Mouse (Mus musculus): ENCODE measurements around the gene Rab36. TPM values are rescaled to one million over a fixed set of nuclear protein-coding genes. Genes with fewer than 3 reads are reported as not detected.

Gene Rab36
- polyA plus RNA-seq, 1 experiment from 2014 or later, result 8.6 TPM

DNA sequence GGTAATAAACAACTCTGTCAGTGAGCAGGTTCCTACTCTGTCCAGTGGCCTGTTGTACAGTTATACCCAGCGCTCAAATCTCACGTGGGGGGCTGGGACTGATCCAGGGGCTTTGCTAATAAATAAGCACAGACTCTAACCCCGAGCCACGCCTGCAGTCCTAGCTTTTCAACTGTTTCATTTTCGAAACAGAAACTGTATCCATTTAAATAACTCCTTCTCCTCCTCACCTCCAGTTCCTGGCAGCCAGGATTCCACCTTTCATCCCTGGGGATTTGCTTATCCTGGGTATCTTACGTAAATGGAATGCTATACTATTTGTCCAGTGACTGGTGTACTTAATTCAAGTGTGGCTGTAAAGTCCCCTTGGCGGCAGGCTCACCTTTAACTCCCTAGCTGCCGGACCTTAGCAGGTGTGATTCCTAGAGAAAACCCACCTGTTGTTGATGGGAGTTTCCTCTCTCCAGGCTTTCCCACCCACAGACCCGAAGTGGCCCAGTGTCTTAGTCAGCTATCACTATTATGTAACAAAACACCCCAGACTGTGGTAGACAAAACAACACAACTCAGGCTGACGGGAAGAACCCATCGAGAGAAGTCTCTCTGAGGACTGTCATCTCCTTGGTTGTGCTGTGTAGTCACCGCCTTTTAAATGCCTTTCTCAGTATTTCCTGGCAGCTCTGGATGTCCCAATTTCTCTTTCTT is 31.9 kb downstream of the Rab36 start:
- H3K4me1 ChIP-seq (ENCODE audit: control insufficient read depth, insufficient read depth, low read length), result peaks cover 6% of the 10 kb centered on the region; the same call in 1 of the 2 replicates
- H3K27me3 ChIP-seq (ENCODE audit: control insufficient read depth, insufficient read depth, low read length), result no peaks in the 10 kb centered on the region
- no peaks in the 10 kb centered on the region for H3K36me3 ChIP-seq (ENCODE audit: control insufficient read depth, insufficient read depth, low read length)
- no peak for DNase-seq (ENCODE audit: low spot score)
- no peak for ATAC-seq (ENCODE audit: insufficient read depth, low FRiP score, low TSS enrichment)
- WGBS, result 61% methylated on average over 12 of the region's 12 CpGs
- no peak overlapping the region for H3K4me2 ChIP-seq (ENCODE audit: low read depth)
- no peak overlapping the region for H3K9ac ChIP-seq (ENCODE audit: low read length)
- no peaks in the 10 kb centered on the region for H3K9me3 ChIP-seq (ENCODE audit: control insufficient read depth, low read length)
- H3K27ac ChIP-seq (ENCODE audit: low read depth, low read length), result no peak overlapping the region
- H3K4me3 ChIP-seq (ENCODE audit: low read depth, low read length), result no peak overlapping the region

DNA sequence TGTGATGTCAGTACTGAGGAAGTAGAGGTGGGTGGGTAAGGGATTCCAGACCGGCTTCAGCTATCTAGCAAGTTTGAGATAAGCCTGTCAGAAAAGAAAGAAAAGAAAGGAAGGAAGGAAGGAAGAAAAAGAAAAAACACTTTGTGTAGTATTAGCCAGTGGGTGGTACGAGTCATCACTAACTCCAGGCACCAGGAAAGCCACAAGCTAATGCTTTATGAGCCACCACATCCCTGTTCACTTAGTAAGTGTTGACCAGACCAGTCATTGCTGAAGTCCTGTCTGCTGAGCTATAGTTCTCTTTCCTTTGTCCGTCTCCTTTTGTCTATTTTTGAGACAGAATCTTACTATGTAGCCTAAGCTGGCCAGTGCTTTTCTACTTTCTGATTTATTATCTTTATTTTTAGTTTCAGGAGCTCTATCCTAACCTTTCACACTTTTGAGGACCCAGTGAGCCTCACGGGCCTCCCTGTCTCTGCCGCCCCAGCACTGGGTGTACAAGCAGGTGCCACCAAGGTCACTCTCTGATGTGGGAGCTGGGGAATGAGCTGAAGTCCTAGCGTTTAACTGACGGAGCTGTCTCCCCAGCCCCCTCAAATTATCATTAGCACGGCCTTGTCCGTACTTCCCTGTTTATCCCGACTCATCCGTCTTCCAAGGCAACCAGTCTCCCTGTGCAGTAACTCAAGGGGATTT is 33.6 kb downstream of the Rab36 start:
- WGBS, result 58% methylated on average over 11 of the region's 11 CpGs

DNA sequence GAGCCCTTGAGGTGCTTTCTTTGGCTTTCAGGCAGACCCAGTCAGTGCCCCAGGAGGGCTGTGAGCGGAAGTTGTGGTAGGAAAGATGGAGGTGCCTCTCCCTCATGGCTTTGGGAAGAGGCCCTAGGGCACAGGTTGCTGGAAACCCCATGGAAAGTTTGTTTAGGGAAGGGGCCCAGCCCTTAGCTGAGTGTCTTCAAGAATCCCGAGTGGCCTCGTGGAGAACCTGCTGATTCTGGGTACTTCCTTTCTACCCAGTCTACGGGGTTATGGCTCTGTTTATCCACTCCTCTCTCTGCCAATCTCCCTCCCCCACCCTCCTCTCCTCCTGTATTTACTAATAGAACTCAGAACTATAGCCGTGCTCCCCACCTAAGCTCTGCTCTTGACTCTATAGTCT is 38.8 kb downstream of the Rab36 start:
- WGBS, result 74% methylated on average over 5 of the region's 5 CpGs
- Histone ChIP-seq H3K36me3 (ENCODE audit: control insufficient read depth, insufficient read depth, low read length) (no peaks in the 10 kb centered on the region), H3K4me3 (ENCODE audit: low read depth, low read length) (no peak overlapping the region), H3K27me3 (ENCODE audit: control insufficient read depth, insufficient read depth, low read length) (no peaks in the 10 kb centered on the region), H3K4me1 (ENCODE audit: control insufficient read depth, insufficient read depth, low read length) (0 out of 2 replicates have a peak, but pooled peaks cover 8% of the 10 kb centered on the region), H3K27ac (ENCODE audit: low read depth, low read length) (no peak overlapping the region), H3K9ac (ENCODE audit: low read length) (no peak overlapping the region), H3K4me2 (ENCODE audit: low read depth) (no peak overlapping the region), H3K9me3 (ENCODE audit: control insufficient read depth, low read length) (no peaks in the 10 kb centered on the region)
- ATAC-seq (ENCODE audit: insufficient read depth, low FRiP score, low TSS enrichment), result no peak
- no peak for DNase-seq (ENCODE audit: low spot score)

More for the DNA sequence above, 33.6 kb downstream of the Rab36 start:
- Histone ChIP-seq H3K36me3 (ENCODE audit: control insufficient read depth, insufficient read depth, low read length) (no peaks in the 10 kb centered on the region), H3K4me1 (ENCODE audit: control insufficient read depth, insufficient read depth, low read length) (0 out of 2 replicates have a peak, but pooled peaks cover 4% of the 10 kb centered on the region), H3K27ac (ENCODE audit: low read depth, low read length) (no peak overlapping the region), H3K4me2 (ENCODE audit: low read depth) (no peak overlapping the region), H3K9me3 (ENCODE audit: control insufficient read depth, low read length) (no peaks in the 10 kb centered on the region), H3K4me3 (ENCODE audit: low read depth, low read length) (no peak overlapping the region), H3K27me3 (ENCODE audit: control insufficient read depth, insufficient read depth, low read length) (no peaks in the 10 kb centered on the region), H3K9ac (ENCODE audit: low read length) (no peak overlapping the region)
- ATAC-seq (ENCODE audit: insufficient read depth, low FRiP score, low TSS enrichment) (no peak), DNase-seq (ENCODE audit: low spot score) (no peak)

DNA sequence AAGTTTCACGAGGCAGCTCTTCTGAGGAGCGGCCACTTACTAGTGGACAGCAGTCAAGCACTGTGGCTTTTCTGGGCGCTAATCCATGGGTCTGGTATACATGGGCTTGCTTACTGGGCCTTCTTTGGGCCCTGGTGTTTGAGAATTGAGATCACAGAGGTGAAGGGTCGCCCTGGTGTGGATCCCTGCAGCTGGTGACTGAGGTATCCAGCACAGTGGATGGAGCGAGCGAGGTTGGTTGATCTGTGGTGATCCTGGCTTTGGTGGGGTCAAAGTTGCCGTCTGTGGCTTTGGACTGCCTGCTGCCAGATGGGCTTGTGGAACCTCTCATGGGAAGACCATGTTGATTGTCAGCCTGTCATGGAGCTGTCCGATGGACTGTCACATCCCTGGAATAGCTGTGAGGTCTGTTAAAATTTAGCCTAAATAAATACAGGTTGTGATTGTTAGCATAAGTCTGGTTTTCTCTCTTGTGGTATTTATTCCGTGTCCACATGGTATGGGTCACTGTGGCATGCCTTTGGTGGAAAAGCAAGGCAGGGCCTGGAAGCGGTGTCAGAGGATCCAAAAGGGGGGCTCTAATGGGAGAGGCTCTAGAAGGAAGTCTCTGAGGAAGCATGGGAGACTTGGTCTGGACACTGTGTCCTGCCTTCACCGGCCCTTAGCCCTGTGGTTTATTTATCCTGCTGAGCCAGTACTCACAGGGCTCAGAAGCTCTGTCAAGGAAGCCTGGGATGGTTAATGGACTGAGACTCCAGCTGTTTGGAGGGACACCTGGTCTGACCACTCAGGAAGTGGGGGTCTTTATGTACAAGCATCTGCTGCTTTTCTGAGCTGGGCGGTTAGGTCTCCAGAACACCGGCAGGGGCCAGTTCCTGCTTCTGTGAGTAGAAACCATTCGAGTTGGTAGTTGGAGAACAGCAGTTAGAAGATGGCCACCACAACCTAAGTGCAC is 41.6 kb downstream of the Rab36 start:
- Histone ChIP-seq H3K36me3 (ENCODE audit: control insufficient read depth, insufficient read depth, low read length) (no peaks in the 10 kb centered on the region), H3K27me3 (ENCODE audit: control insufficient read depth, insufficient read depth, low read length) (no peaks in the 10 kb centered on the region), H3K4me3 (ENCODE audit: low read depth, low read length) (no peak overlapping the region), H3K9me3 (ENCODE audit: control insufficient read depth, low read length) (no peaks in the 10 kb centered on the region), H3K4me2 (ENCODE audit: low read depth) (no peak overlapping the region), H3K27ac (ENCODE audit: low read depth, low read length) (no peak overlapping the region), H3K9ac (ENCODE audit: low read length) (no peak overlapping the region), H3K4me1 (ENCODE audit: control insufficient read depth, insufficient read depth, low read length) (0 out of 2 replicates have a peak, but pooled peaks cover 6% of the 10 kb centered on the region)
- ATAC-seq (ENCODE audit: insufficient read depth, low FRiP score, low TSS enrichment), result no peak
- 78% methylated on average over 14 of the region's 14 CpGs for WGBS
- no peak for DNase-seq (ENCODE audit: low spot score)

DNA sequence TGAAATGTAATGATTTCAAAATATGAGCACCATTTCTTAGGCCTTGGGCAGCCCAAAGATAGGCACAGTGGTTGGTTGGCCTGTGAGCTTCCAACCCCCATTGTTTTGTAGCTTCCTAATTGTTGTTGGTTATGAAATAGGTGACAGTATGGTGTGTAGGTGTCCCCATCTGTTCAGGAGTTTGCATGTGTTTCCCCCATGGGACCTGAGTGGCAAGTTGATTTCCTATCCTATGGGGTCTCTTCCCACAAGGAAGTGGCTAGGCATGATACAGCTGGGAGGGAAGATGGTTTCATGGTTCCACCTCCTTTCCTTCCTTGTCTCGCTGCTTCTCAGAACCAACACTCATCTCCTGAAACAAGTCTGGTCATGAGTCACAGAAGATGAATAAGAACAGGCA is 48.5 kb downstream of the Rab36 start:
- Histone ChIP-seq H3K4me2 (ENCODE audit: low read depth) (no peak overlapping the region), H3K9me3 (ENCODE audit: control insufficient read depth, low read length) (no peaks in the 10 kb centered on the region), H3K4me1 (ENCODE audit: control insufficient read depth, insufficient read depth, low read length) (no peaks in the 10 kb centered on the region), H3K9ac (ENCODE audit: low read length) (no peak overlapping the region), H3K27ac (ENCODE audit: low read depth, low read length) (no peak overlapping the region), H3K4me3 (ENCODE audit: low read depth, low read length) (no peak overlapping the region), H3K36me3 (ENCODE audit: control insufficient read depth, insufficient read depth, low read length) (no peaks in the 10 kb centered on the region), H3K27me3 (ENCODE audit: control insufficient read depth, insufficient read depth, low read length) (no peaks in the 10 kb centered on the region)
- WGBS, result 83% methylated on average over 1 of the region's 1 CpGs
- no peak for ATAC-seq (ENCODE audit: insufficient read depth, low FRiP score, low TSS enrichment)
- no peak for DNase-seq (ENCODE audit: low spot score)

DNA sequence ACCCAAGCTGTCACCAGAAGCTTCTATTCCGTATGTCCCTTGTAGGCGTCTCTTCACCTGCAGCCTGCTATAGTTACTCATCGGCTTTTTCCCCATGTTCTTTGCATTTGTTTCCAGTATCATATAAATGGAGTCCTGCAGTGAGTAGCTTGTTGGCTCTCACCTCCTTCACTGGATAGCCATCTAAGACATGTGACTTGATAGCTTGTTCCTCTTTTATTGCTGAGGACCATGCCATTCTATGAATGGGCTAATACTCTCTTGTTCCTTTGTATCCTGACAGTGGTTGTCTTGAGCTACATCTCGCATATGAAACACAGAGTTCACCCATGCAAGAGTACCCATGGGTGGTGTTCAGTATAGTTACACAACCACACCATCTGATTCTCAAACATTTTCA is 51.6 kb downstream of the Rab36 start:
- H3K36me3 ChIP-seq (ENCODE audit: control insufficient read depth, insufficient read depth, low read length), result no peaks in the 10 kb centered on the region
- WGBS, result 94% methylated on average over 4 of the region's 4 CpGs
- no peaks in the 10 kb centered on the region for H3K27me3 ChIP-seq (ENCODE audit: control insufficient read depth, insufficient read depth, low read length)
- ATAC-seq (ENCODE audit: insufficient read depth, low FRiP score, low TSS enrichment) (no peak), DNase-seq (ENCODE audit: low spot score) (no peak)
- peaks cover 3% of the 10 kb centered on the region; the same call in 1 of the 2 replicates for H3K4me1 ChIP-seq (ENCODE audit: control insufficient read depth, insufficient read depth, low read length)
- no peaks in the 10 kb centered on the region for H3K9me3 ChIP-seq (ENCODE audit: control insufficient read depth, low read length)
- no peak overlapping the region for H3K4me3 ChIP-seq (ENCODE audit: low read depth, low read length)
- H3K27ac ChIP-seq (ENCODE audit: low read depth, low read length), result no peak overlapping the region
- H3K4me2 ChIP-seq (ENCODE audit: low read depth), result no peak overlapping the region
- H3K9ac ChIP-seq (ENCODE audit: low read length), result no peak overlapping the region

DNA sequence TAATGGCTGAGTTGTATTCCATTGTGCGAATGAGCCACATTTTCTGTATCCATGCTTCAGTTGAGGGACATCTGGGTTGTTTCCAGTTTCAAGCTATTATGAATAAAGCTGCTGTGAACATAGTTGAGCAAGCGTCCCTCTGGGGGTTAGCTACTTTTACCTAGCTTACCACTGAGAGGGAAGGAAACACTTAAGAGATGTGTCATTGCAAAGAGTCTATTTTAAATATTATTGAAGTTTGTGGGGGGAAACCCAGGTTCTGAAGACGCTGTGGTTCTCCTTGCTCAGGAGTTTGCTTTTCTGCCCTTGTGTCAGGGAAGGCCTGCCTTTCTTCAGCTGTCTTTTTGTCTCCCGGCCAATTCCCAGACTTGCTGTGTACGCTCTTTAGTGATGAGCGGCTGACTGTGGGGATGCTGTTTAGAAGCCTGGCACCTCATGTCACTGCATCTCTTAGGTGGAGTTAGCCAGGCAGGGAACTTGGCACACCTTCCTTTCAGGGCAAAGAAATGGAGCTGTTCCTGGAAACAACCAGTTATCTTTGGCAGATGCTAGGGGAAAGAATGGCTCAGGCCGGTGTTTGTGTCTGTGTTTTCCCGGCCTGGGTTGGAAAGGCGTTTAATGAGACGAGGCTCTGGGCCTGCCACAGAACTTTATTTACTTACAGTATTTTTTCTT is 54.8 kb downstream of the Rab36 start:
- H3K9ac ChIP-seq (ENCODE audit: low read length), result no peak overlapping the region
- no peak overlapping the region for H3K4me3 ChIP-seq (ENCODE audit: low read depth, low read length)
- WGBS, result 86% methylated on average over 10 of the region's 10 CpGs
- DNase-seq (ENCODE audit: low spot score) (no peak), ATAC-seq (ENCODE audit: insufficient read depth, low FRiP score, low TSS enrichment) (no peak)
- H3K4me2 ChIP-seq (ENCODE audit: low read depth), result no peak overlapping the region
- no peak overlapping the region for H3K27ac ChIP-seq (ENCODE audit: low read depth, low read length)
- H3K36me3 ChIP-seq (ENCODE audit: control insufficient read depth, insufficient read depth, low read length), result no peaks in the 10 kb centered on the region
- H3K4me1 ChIP-seq (ENCODE audit: control insufficient read depth, insufficient read depth, low read length), result peaks cover 6% of the 10 kb centered on the region
- H3K27me3 ChIP-seq (ENCODE audit: control insufficient read depth, insufficient read depth, low read length), result no peaks in the 10 kb centered on the region
- no peaks in the 10 kb centered on the region for H3K9me3 ChIP-seq (ENCODE audit: control insufficient read depth, low read length)
